Mouse (Mus musculus) erythroblast, embryonic 14.5 days (primary cell): ENCODE measurements around the gene Sord.

Experiments
- GATA1 ChIP-seq: IDR thresholded peaks from 2 replicates; pipeline ENCODE4 v1.6.1; 2012; ENCODE audit warnings: low read length, inconsistent platforms, mixed read lengths
- TAL1 ChIP-seq: IDR thresholded peaks from 3 replicates; pipeline ENCODE4 v1.6.1; 2012; ENCODE audit warnings: low read length, inconsistent platforms, mixed read lengths

GRCm38 (mm10) chr2:122278769-122279168, 44.2 kb downstream of the Sord start:
- TF ChIP-seq GATA1 (no peak), TAL1 (no peak)
